Mouse (Mus musculus): Measurements from ENCODE around the gene Prmt1. TPM values are rescaled to one million over a fixed set of nuclear protein-coding genes. Genes with fewer than 3 reads are reported as not detected.
"Not testable (repeated sequence)": the region's sequence is repeated elsewhere in the genome, so short reads cannot be mapped to it uniquely, and the experiment has no call there.

Prmt1 gene
- 47.1 and 73.7 TPM in 2 replicates for polyA plus RNA-seq (2012; ENCODE audit: insufficient read depth, insufficient read length, missing spikeins)

- peak within 1 kb of the TSS; percentile 92 for H3K4me3 ChIP-seq (ENCODE audit: insufficient read depth, low read depth, low read length)
- H3K4me1 ChIP-seq (ENCODE audit: control insufficient read depth, insufficient read depth, insufficient read length, low read length), result peaks cover 5% of the 10 kb centered on the region; the same call in 1 of the 2 replicates
- peak within 1 kb of the TSS; percentile 82 for H3K27ac ChIP-seq (replicated peaks; ENCODE audit: low read depth, low read length)
Observed at GRCm38 (mm10) chr7:44986192-44986878, at the start of gene Prmt1. Prmt1 (minus strand) TSS chr7:44986568.

- H3K4me1 ChIP-seq (ENCODE audit: control insufficient read depth, insufficient read depth, insufficient read length, low read length), result no peaks in the 10 kb centered on the region
- no peak overlapping the region for H3K4me3 ChIP-seq (ENCODE audit: insufficient read depth, low read depth, low read length)
- no peak overlapping the region for H3K27ac ChIP-seq (replicated peaks; ENCODE audit: low read depth, low read length)
Observed at GRCm38 (mm10) chr7:45035631-45036030, 49.3 kb upstream of the Prmt1 start.

GRCm38 (mm10) chr7:45033722-45034359 is 47.5 kb upstream of the Prmt1 start:
- Histone ChIP-seq H3K27ac (replicated peaks; ENCODE audit: low read depth, low read length) (no peak overlapping the region), H3K4me1 (ENCODE audit: control insufficient read depth, insufficient read depth, insufficient read length, low read length) (no peaks in the 10 kb centered on the region), H3K4me3 (ENCODE audit: insufficient read depth, low read depth, low read length) (no peak overlapping the region)

- no peak overlapping the region for H3K27ac ChIP-seq (replicated peaks; ENCODE audit: low read depth, low read length)
Observed at GRCm38 (mm10) chr7:45030857-45031256, 44.5 kb upstream of the Prmt1 start.

GRCm38 (mm10) chr7:45029995-45030394 is 43.6 kb upstream of the Prmt1 start:
- H3K4me1 ChIP-seq (ENCODE audit: control insufficient read depth, insufficient read depth, insufficient read length, low read length), result peaks cover 5% of the 10 kb centered on the region; the same call in 1 of the 2 replicates
- H3K4me3 ChIP-seq (ENCODE audit: insufficient read depth, low read depth, low read length), result no peak overlapping the region
- H3K27ac ChIP-seq (replicated peaks; ENCODE audit: low read depth, low read length), result no peak overlapping the region

More at GRCm38 (mm10) chr7:45030857-45031256, 44.5 kb upstream of the Prmt1 start:
- Histone ChIP-seq H3K4me3 (ENCODE audit: insufficient read depth, low read depth, low read length) (no peak overlapping the region), H3K4me1 (ENCODE audit: control insufficient read depth, insufficient read depth, insufficient read length, low read length) (0 out of 2 replicates have a peak, but pooled peaks cover 2% of the 10 kb centered on the region)

- Histone ChIP-seq H3K4me1 (ENCODE audit: control insufficient read depth, insufficient read depth, insufficient read length, low read length) (peaks cover 5% of the 10 kb centered on the region; the same call in 1 of the 2 replicates), H3K4me3 (ENCODE audit: insufficient read depth, low read depth, low read length) (no peak overlapping the region), H3K27ac (replicated peaks; ENCODE audit: low read depth, low read length) (no peak overlapping the region)
Observed at GRCm38 (mm10) chr7:45028351-45028750, 42.0 kb upstream of the Prmt1 start.

GRCm38 (mm10) chr7:45027761-45028160 is 41.4 kb upstream of the Prmt1 start:
- H3K4me1 ChIP-seq (ENCODE audit: control insufficient read depth, insufficient read depth, insufficient read length, low read length), result peaks cover 5% of the 10 kb centered on the region; the same call in 1 of the 2 replicates
- H3K4me3 ChIP-seq (ENCODE audit: insufficient read depth, low read depth, low read length), result no peak overlapping the region
- no peak overlapping the region for H3K27ac ChIP-seq (replicated peaks; ENCODE audit: low read depth, low read length)

GRCm38 (mm10) chr7:45026256-45026655 is 39.9 kb upstream of the Prmt1 start:
- Histone ChIP-seq H3K27ac (replicated peaks; ENCODE audit: low read depth, low read length) (no peak overlapping the region; the same call in 1 of the 2 replicates), H3K4me3 (ENCODE audit: insufficient read depth, low read depth, low read length) (no peak overlapping the region), H3K4me1 (ENCODE audit: control insufficient read depth, insufficient read depth, insufficient read length, low read length) (peaks cover 5% of the 10 kb centered on the region; the same call in 1 of the 2 replicates)

GRCm38 (mm10) chr7:45025601-45026220 is 39.3 kb upstream of the Prmt1 start:
- Histone ChIP-seq H3K4me1 (ENCODE audit: control insufficient read depth, insufficient read depth, insufficient read length, low read length) (peaks cover 5% of the 10 kb centered on the region; the same call in 1 of the 2 replicates), H3K27ac (replicated peaks; ENCODE audit: low read depth, low read length) (peak overlapping the region; percentile 51), H3K4me3 (ENCODE audit: insufficient read depth, low read depth, low read length) (no peak overlapping the region)

- Histone ChIP-seq H3K27ac (replicated peaks; ENCODE audit: low read depth, low read length) (no peak overlapping the region), H3K4me3 (ENCODE audit: insufficient read depth, low read depth, low read length) (no peak overlapping the region), H3K4me1 (ENCODE audit: control insufficient read depth, insufficient read depth, insufficient read length, low read length) (peaks cover 5% of the 10 kb centered on the region; the same call in 1 of the 2 replicates)
Observed at GRCm38 (mm10) chr7:45024281-45025248, 38.2 kb upstream of the Prmt1 start.

- H3K4me3 ChIP-seq (ENCODE audit: insufficient read depth, low read depth, low read length); H3K27ac ChIP-seq (replicated peaks; ENCODE audit: low read depth, low read length); H3K4me1 ChIP-seq (ENCODE audit: control insufficient read depth, insufficient read depth, insufficient read length, low read length): not testable (repeated sequence)
Observed at GRCm38 (mm10) chr7:45023711-45024110, 37.3 kb upstream of the Prmt1 start.

- no peaks in the 10 kb centered on the region for H3K4me1 ChIP-seq (ENCODE audit: control insufficient read depth, insufficient read depth, insufficient read length, low read length)
- H3K27ac ChIP-seq (replicated peaks; ENCODE audit: low read depth, low read length), result no peak overlapping the region
- no peak overlapping the region for H3K4me3 ChIP-seq (ENCODE audit: insufficient read depth, low read depth, low read length)
Observed at GRCm38 (mm10) chr7:45020225-45020624, 33.9 kb upstream of the Prmt1 start.

GRCm38 (mm10) chr7:45019031-45019571 is 32.7 kb upstream of the Prmt1 start:
- peak overlapping the region; percentile 59 for H3K4me3 ChIP-seq (ENCODE audit: insufficient read depth, low read depth, low read length)
- H3K4me1 ChIP-seq (ENCODE audit: control insufficient read depth, insufficient read depth, insufficient read length, low read length), result no peaks in the 10 kb centered on the region
- H3K27ac ChIP-seq (replicated peaks; ENCODE audit: low read depth, low read length), result peak overlapping the region; percentile 99
